Mouse (Mus musculus): Measurements from ENCODE around the gene Lrguk. TPM values are rescaled to one million over a fixed set of nuclear protein-coding genes. Genes with fewer than 3 reads are reported as not detected.

The Lrguk gene
- polyA plus RNA-seq, 1 experiment = 0.43 TPM

- no peak for DNase-seq
- 94% methylated on average over 6 of the region's 6 CpGs for WGBS
These were observed 67.0 kb downstream of the Lrguk start for GRCm38 (mm10) chr6:34096274-34096673.

GRCm38 (mm10) chr6:34096905-34097304 lies 67.7 kb downstream of the Lrguk start:
- 92% methylated on average over 4 of the region's 4 CpGs for WGBS
- H3K27me3 ChIP-seq (ENCODE audit: control insufficient read depth, insufficient read depth, low read length) = no peaks in the 10 kb centered on the region
- H3K4me3 ChIP-seq (replicated peaks; ENCODE audit: insufficient read depth, low read depth, low read length) = no peak overlapping the region
- DNase-seq = no peak
- TF ChIP-seq POLR2A (IDR thresholded peaks at IDR 0.05; ENCODE audit: borderline replicate concordance, insufficient read depth, low read length) (no peak), CTCF (IDR thresholded peaks at IDR 0.05; ENCODE audit: borderline replicate concordance, insufficient read depth, low read depth, low read length) (no peak)
- no peaks in the 10 kb centered on the region for H3K4me1 ChIP-seq (ENCODE audit: control insufficient read depth, insufficient read depth, low read length)
- no peak overlapping the region for H3K27ac ChIP-seq (ENCODE audit: insufficient read depth, low read length)

More at GRCm38 (mm10) chr6:34096274-34096673, 67.0 kb downstream of the Lrguk start:
- H3K27ac ChIP-seq (ENCODE audit: insufficient read depth, low read length) = no peak overlapping the region
- H3K27me3 ChIP-seq (ENCODE audit: control insufficient read depth, insufficient read depth, low read length) = no peaks in the 10 kb centered on the region
- TF ChIP-seq CTCF (IDR thresholded peaks at IDR 0.05; ENCODE audit: borderline replicate concordance, insufficient read depth, low read depth, low read length) = no peak
- H3K4me3 ChIP-seq (replicated peaks; ENCODE audit: insufficient read depth, low read depth, low read length) = no peak overlapping the region
- no peaks in the 10 kb centered on the region for H3K4me1 ChIP-seq (ENCODE audit: control insufficient read depth, insufficient read depth, low read length)

GRCm38 (mm10) chr6:34099725-34100124 lies 70.5 kb downstream of the Lrguk start:
- no peak for DNase-seq
- no peak overlapping the region for H3K27ac ChIP-seq (ENCODE audit: insufficient read depth, low read length)
- WGBS = 90% methylated on average over 6 of the region's 6 CpGs
- H3K4me3 ChIP-seq (replicated peaks; ENCODE audit: insufficient read depth, low read depth, low read length) = no peak overlapping the region
- H3K4me1 ChIP-seq (ENCODE audit: control insufficient read depth, insufficient read depth, low read length) = no peaks in the 10 kb centered on the region
- H3K27me3 ChIP-seq (ENCODE audit: control insufficient read depth, insufficient read depth, low read length) = no peaks in the 10 kb centered on the region
- TF ChIP-seq CTCF (IDR thresholded peaks at IDR 0.05; ENCODE audit: borderline replicate concordance, insufficient read depth, low read depth, low read length) (no peak), POLR2A (IDR thresholded peaks at IDR 0.05; ENCODE audit: borderline replicate concordance, insufficient read depth, low read length) (no peak)

GRCm38 (mm10) chr6:34101531-34102396 lies 72.5 kb downstream of the Lrguk start:
- DNase-seq = no peak
- no peak for TF ChIP-seq POLR2A (IDR thresholded peaks at IDR 0.05; ENCODE audit: borderline replicate concordance, insufficient read depth, low read length)
- TF ChIP-seq CTCF (IDR thresholded peaks at IDR 0.05; ENCODE audit: borderline replicate concordance, insufficient read depth, low read depth, low read length) = no peak

GRCm38 (mm10) chr6:34103251-34103920 lies 74.1 kb downstream of the Lrguk start:
- TF ChIP-seq CTCF (IDR thresholded peaks at IDR 0.05; ENCODE audit: borderline replicate concordance, insufficient read depth, low read depth, low read length) = no peak
- no peak for TF ChIP-seq POLR2A (IDR thresholded peaks at IDR 0.05; ENCODE audit: borderline replicate concordance, insufficient read depth, low read length)
- 81% methylated on average over 17 of the region's 17 CpGs for WGBS

More at GRCm38 (mm10) chr6:34101531-34102396, 72.5 kb downstream of the Lrguk start:
- Histone ChIP-seq H3K27ac (ENCODE audit: insufficient read depth, low read length) (no peak overlapping the region), H3K27me3 (ENCODE audit: control insufficient read depth, insufficient read depth, low read length) (no peaks in the 10 kb centered on the region), H3K4me3 (replicated peaks; ENCODE audit: insufficient read depth, low read depth, low read length) (no peak overlapping the region), H3K4me1 (ENCODE audit: control insufficient read depth, insufficient read depth, low read length) (no peaks in the 10 kb centered on the region)
- WGBS = 87% methylated on average over 15 of the region's 15 CpGs

GRCm38 (mm10) chr6:34110571-34110970 lies 81.3 kb downstream of the Lrguk start:
- TF ChIP-seq CTCF (IDR thresholded peaks at IDR 0.05; ENCODE audit: borderline replicate concordance, insufficient read depth, low read depth, low read length) (no peak), POLR2A (IDR thresholded peaks at IDR 0.05; ENCODE audit: borderline replicate concordance, insufficient read depth, low read length) (no peak)
- H3K27me3 ChIP-seq (ENCODE audit: control insufficient read depth, insufficient read depth, low read length) = no peaks in the 10 kb centered on the region
- no peak for DNase-seq
- no peak overlapping the region for H3K4me3 ChIP-seq (replicated peaks; ENCODE audit: insufficient read depth, low read depth, low read length)
- 52% methylated on average over 10 of the region's 10 CpGs for WGBS
- no peaks in the 10 kb centered on the region for H3K4me1 ChIP-seq (ENCODE audit: control insufficient read depth, insufficient read depth, low read length)
- H3K27ac ChIP-seq (ENCODE audit: insufficient read depth, low read length) = no peak overlapping the region

More at GRCm38 (mm10) chr6:34103251-34103920, 74.1 kb downstream of the Lrguk start:
- no peaks in the 10 kb centered on the region for H3K4me1 ChIP-seq (ENCODE audit: control insufficient read depth, insufficient read depth, low read length)
- H3K27me3 ChIP-seq (ENCODE audit: control insufficient read depth, insufficient read depth, low read length) = no peaks in the 10 kb centered on the region
- no peak overlapping the region for H3K4me3 ChIP-seq (replicated peaks; ENCODE audit: insufficient read depth, low read depth, low read length)
- no peak overlapping the region for H3K27ac ChIP-seq (ENCODE audit: insufficient read depth, low read length)
- no peak for DNase-seq

- 64% methylated on average over 6 of the region's 6 CpGs for WGBS
- Histone ChIP-seq H3K4me1 (ENCODE audit: control insufficient read depth, insufficient read depth, low read length) (no peaks in the 10 kb centered on the region), H3K27ac (ENCODE audit: insufficient read depth, low read length) (no peak overlapping the region), H3K27me3 (ENCODE audit: control insufficient read depth, insufficient read depth, low read length) (no peaks in the 10 kb centered on the region), H3K4me3 (replicated peaks; ENCODE audit: insufficient read depth, low read depth, low read length) (no peak overlapping the region)
- DNase-seq = no peak
- TF ChIP-seq CTCF (IDR thresholded peaks at IDR 0.05; ENCODE audit: borderline replicate concordance, insufficient read depth, low read depth, low read length) (no peak), POLR2A (IDR thresholded peaks at IDR 0.05; ENCODE audit: borderline replicate concordance, insufficient read depth, low read length) (no peak)
These were observed 82.2 kb downstream of the Lrguk start for GRCm38 (mm10) chr6:34111406-34111805.
